Mouse (Mus musculus): ENCODE measurements around the gene Ets1. TPM values are rescaled to one million over a fixed set of nuclear protein-coding genes. Genes with fewer than 3 reads are reported as not detected.
A peak's percentile ranks its signal among the peaks of the same experiment; 100 is the strongest.

The Ets1 gene
- polyA plus RNA-seq, 1 experiment from 2014 or later, result 78.2 TPM

DNA sequence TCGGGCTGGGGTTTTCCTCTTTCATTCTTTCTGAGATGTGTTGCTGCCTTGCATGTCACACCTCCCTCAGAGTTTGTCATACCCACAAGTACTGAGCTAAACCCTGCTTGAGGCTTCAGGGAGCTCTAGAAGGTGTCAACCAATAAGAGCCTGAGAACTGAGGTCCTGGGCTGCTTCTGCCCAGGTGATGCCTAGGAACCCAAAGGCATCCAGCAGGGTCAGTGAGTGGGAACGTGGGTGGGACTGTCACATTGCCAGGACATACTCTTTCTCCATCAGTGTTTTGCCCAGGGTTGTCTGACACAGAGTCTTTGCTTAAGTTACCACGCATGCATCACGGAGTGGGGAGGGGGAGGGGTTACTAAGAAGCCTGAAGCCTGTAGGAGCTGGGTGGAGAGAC, 41.7 kb upstream of the Ets1 start:
- DNase-seq (ENCODE audit: low spot score), result no peak
- TF ChIP-seq EP300 (IDR thresholded peaks at IDR 0.05) (no peak), CTCF (IDR thresholded peaks at IDR 0.05) (no peak)
- WGBS, result 32% methylated on average over 4 of the region's 4 CpGs
- Histone ChIP-seq H3K4me3 (ENCODE audit: low read depth, low read length) (no peak overlapping the region), H3K9me3 (ENCODE audit: low read length) (no peaks in the 10 kb centered on the region), H3K4me2 (replicated peaks; ENCODE audit: low read depth, low read length) (no peak overlapping the region), H3K27ac (ENCODE audit: low read length) (no peak overlapping the region), H3K27me3 (replicated peaks; ENCODE audit: insufficient read depth, low read length) (no peaks in the 10 kb centered on the region), H3K36me3 (ENCODE audit: insufficient read depth, low read length) (no peaks in the 10 kb centered on the region), H3K9ac (replicated peaks; ENCODE audit: low read depth) (no peak overlapping the region), H3K4me1 (ENCODE audit: insufficient read depth, low read depth, low read length) (no peaks in the 10 kb centered on the region; the same call in 1 of the 2 replicates)
- no peak for ATAC-seq

DNA sequence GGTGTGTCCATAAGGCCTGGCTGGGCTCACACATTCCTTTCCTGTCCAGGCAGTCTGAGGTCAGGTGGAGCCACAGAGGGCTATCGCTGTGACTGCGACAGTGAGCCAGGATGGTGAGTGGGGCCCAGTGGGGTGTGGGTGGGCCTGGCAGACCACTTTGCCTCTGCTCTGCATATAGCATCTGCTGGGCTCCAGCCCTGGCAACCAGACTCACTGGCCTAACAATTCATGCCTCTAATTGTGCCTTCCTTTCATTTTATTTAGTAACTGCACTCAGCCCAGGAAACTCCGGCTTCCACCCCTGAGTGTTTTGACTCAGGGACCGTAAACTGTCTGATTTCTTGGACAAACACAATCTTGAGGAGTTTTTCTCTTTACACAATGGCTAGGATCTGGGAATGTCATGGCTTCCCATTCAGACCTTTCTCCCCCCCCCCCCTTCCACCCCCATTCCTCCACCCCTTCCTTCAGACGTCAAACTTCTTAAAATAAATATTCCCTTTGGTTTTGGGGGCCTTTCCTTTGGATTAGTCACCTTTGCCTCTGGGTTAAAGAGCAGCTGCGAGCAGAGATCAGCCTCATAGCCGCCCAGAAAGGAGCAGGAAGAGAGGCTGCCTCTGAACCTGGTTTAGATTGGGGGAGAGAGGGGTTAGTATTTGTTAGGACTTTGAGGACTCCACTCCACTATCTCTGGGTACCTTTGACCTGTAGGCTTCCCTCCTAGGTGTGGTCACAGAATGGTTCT, 40.8 kb upstream of the Ets1 start:
- Histone ChIP-seq H3K27ac (ENCODE audit: low read length) (0 out of 2 replicates have a peak overlapping the region, but pooled peaks have one; percentile 26), H3K4me3 (ENCODE audit: low read depth, low read length) (no peak overlapping the region), H3K4me2 (replicated peaks; ENCODE audit: low read depth, low read length) (no peak overlapping the region), H3K36me3 (ENCODE audit: insufficient read depth, low read length) (no peaks in the 10 kb centered on the region), H3K27me3 (replicated peaks; ENCODE audit: insufficient read depth, low read length) (no peaks in the 10 kb centered on the region), H3K9me3 (ENCODE audit: low read length) (no peaks in the 10 kb centered on the region), H3K4me1 (ENCODE audit: insufficient read depth, low read depth, low read length) (no peaks in the 10 kb centered on the region; the same call in 1 of the 2 replicates), H3K9ac (replicated peaks; ENCODE audit: low read depth) (no peak overlapping the region)
- 40% methylated on average over 7 of the region's 7 CpGs for WGBS
- ATAC-seq (no peak; the same call in 1 of the 2 replicates), DNase-seq (ENCODE audit: low spot score) (no peak)
- TF ChIP-seq CTCF (IDR thresholded peaks at IDR 0.05) (no peak), EP300 (IDR thresholded peaks at IDR 0.05) (no peak)

DNA sequence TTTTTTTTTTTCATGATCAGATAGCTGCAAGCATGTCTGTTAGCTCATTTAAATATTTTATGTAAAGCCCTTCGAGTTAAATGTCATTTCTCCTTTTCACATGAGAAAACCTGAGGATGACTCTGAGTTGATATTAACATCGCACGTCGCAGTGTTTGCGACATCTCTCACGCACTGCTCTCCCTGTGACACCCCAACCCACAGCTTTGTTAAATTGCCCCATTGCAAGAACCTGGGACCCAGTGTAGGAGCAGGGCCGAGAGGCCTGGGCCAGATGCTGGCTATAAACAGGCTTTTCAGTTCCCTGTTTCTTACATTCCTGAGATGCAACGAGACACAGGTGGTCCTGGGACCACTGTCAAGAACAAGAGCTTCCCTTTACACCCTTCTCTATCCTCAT, 39.7 kb upstream of the Ets1 start:
- no peak overlapping the region for H3K27ac ChIP-seq (ENCODE audit: low read length)
- DNase-seq (ENCODE audit: low spot score), result no peak
- TF ChIP-seq EP300 (IDR thresholded peaks at IDR 0.05) (no peak), CTCF (IDR thresholded peaks at IDR 0.05) (no peak)
- WGBS, result 78% methylated on average over 8 of the region's 8 CpGs
- no peak overlapping the region for H3K4me3 ChIP-seq (ENCODE audit: low read depth, low read length)
- no peak overlapping the region for H3K4me2 ChIP-seq (replicated peaks; ENCODE audit: low read depth, low read length)
- no peak for ATAC-seq
- H3K27me3 ChIP-seq (replicated peaks; ENCODE audit: insufficient read depth, low read length), result no peaks in the 10 kb centered on the region
- H3K9ac ChIP-seq (replicated peaks; ENCODE audit: low read depth), result no peak overlapping the region
- H3K4me1 ChIP-seq (ENCODE audit: insufficient read depth, low read depth, low read length), result no peaks in the 10 kb centered on the region; the same call in 1 of the 2 replicates
- H3K36me3 ChIP-seq (ENCODE audit: insufficient read depth, low read length), result no peaks in the 10 kb centered on the region
- no peaks in the 10 kb centered on the region for H3K9me3 ChIP-seq (ENCODE audit: low read length)

DNA sequence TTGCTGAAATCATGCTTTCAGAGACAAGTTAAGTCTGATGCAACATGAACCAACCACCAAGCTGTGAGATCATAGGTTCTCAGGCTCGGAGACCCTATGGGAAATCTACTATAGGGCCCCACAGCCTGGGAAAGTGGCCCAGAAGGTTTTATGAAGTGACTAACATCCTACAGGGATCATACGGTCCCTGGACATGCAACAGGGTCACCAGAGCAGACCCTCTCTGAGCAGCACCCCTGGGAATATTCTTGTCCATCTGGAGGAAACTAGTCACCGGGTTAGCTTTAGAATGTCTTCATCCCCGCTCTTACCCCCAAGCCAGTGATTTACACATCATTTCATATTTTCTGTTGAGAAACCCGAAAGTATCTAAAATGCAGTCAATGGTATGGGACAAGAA, 34.1 kb upstream of the Ets1 start:
- ATAC-seq (no peak), DNase-seq (ENCODE audit: low spot score) (no peak)
- H3K27ac ChIP-seq (ENCODE audit: low read length), result no peak overlapping the region
- WGBS, result 78% methylated on average over 5 of the region's 5 CpGs
- no peaks in the 10 kb centered on the region for H3K27me3 ChIP-seq (replicated peaks; ENCODE audit: insufficient read depth, low read length)
- H3K9ac ChIP-seq (replicated peaks; ENCODE audit: low read depth), result no peak overlapping the region
- no peaks in the 10 kb centered on the region for H3K36me3 ChIP-seq (ENCODE audit: insufficient read depth, low read length)
- H3K4me2 ChIP-seq (replicated peaks; ENCODE audit: low read depth, low read length), result no peak overlapping the region
- TF ChIP-seq CTCF (IDR thresholded peaks at IDR 0.05) (no peak), EP300 (IDR thresholded peaks at IDR 0.05) (no peak)
- H3K4me3 ChIP-seq (ENCODE audit: low read depth, low read length), result no peak overlapping the region
- H3K4me1 ChIP-seq (ENCODE audit: insufficient read depth, low read depth, low read length), result no peaks in the 10 kb centered on the region
- H3K9me3 ChIP-seq (ENCODE audit: low read length), result no peaks in the 10 kb centered on the region

DNA sequence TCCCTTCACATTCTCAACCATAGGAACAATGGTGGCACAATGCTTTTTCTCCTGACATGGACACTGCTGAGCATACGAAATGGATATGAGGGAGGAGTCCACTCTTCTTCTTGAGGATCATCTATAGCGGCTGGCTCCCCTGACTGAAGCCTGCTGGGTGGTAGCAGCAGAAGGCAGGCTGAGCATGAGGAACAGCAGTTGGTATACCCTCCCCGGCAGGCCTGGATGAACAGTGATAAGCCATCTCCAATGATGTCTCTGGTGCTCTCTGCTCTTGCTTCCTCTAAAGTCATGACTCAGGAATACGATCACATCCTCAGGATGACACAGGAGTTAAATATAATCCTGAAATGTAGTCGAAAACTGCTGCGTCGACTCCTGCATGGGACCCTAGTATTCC, 32.9 kb upstream of the Ets1 start:
- no peaks in the 10 kb centered on the region for H3K36me3 ChIP-seq (ENCODE audit: insufficient read depth, low read length)
- WGBS, result 70% methylated on average over 7 of the region's 7 CpGs
- TF ChIP-seq CTCF (IDR thresholded peaks at IDR 0.05), result no peak
- no peak for TF ChIP-seq EP300 (IDR thresholded peaks at IDR 0.05)
- H3K9me3 ChIP-seq (ENCODE audit: low read length), result no peaks in the 10 kb centered on the region
- H3K4me2 ChIP-seq (replicated peaks; ENCODE audit: low read depth, low read length), result no peak overlapping the region
- ATAC-seq (no peak), DNase-seq (ENCODE audit: low spot score) (no peak)
- H3K27me3 ChIP-seq (replicated peaks; ENCODE audit: insufficient read depth, low read length), result no peaks in the 10 kb centered on the region
- no peak overlapping the region for H3K27ac ChIP-seq (ENCODE audit: low read length)
- H3K4me3 ChIP-seq (ENCODE audit: low read depth, low read length), result no peak overlapping the region
- no peaks in the 10 kb centered on the region for H3K4me1 ChIP-seq (ENCODE audit: insufficient read depth, low read depth, low read length)
- no peak overlapping the region for H3K9ac ChIP-seq (replicated peaks; ENCODE audit: low read depth)

DNA sequence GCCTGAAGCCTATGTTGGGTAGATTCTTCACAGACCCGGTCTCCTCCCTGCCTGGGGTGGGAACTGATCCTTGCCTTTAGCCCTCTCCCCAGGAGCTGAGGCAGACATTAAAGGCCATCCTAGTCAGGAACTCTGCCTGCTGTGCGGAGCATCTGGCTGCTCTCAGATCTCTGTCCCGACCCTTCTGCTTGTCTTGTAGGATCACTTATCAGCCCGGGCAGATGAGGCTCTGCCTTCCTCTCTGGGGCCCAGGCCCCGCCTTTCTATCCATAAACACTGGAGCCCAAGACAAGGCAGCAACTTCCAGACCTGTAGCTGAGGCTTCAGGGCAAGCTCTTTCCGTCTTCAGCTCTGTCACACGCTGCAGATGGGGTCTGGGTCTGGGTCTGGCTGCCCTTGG, 28.8 kb upstream of the Ets1 start:
- H3K36me3 ChIP-seq (ENCODE audit: insufficient read depth, low read length), result no peaks in the 10 kb centered on the region
- 33% methylated on average over 7 of the region's 7 CpGs for WGBS
- TF ChIP-seq CTCF (IDR thresholded peaks at IDR 0.05), result no peak
- 0 out of 2 replicates have a peak, but pooled peaks have one; percentile 34 for TF ChIP-seq EP300 (IDR thresholded peaks at IDR 0.05)
- no peaks in the 10 kb centered on the region for H3K9me3 ChIP-seq (ENCODE audit: low read length)
- peak; percentile 49 for DNase-seq (ENCODE audit: low spot score)
- H3K9ac ChIP-seq (replicated peaks; ENCODE audit: low read depth), result no peak overlapping the region
- H3K27me3 ChIP-seq (replicated peaks; ENCODE audit: insufficient read depth, low read length), result no peaks in the 10 kb centered on the region
- peak; percentile 78 for ATAC-seq
- H3K4me2 ChIP-seq (replicated peaks; ENCODE audit: low read depth, low read length), result no peak overlapping the region
- H3K4me3 ChIP-seq (ENCODE audit: low read depth, low read length), result no peak overlapping the region
- H3K27ac ChIP-seq (ENCODE audit: low read length), result 0 out of 2 replicates have a peak overlapping the region, but pooled peaks have one; percentile 16
- H3K4me1 ChIP-seq (ENCODE audit: insufficient read depth, low read depth, low read length), result no peaks in the 10 kb centered on the region
